Mouse (Mus musculus): Measurements from ENCODE around the gene Ptprcap. TPM values are rescaled to one million over a fixed set of nuclear protein-coding genes. Genes with fewer than 3 reads are reported as not detected.

Gene Ptprcap
- polyA plus RNA-seq, 1 experiment = not detected

DNA sequence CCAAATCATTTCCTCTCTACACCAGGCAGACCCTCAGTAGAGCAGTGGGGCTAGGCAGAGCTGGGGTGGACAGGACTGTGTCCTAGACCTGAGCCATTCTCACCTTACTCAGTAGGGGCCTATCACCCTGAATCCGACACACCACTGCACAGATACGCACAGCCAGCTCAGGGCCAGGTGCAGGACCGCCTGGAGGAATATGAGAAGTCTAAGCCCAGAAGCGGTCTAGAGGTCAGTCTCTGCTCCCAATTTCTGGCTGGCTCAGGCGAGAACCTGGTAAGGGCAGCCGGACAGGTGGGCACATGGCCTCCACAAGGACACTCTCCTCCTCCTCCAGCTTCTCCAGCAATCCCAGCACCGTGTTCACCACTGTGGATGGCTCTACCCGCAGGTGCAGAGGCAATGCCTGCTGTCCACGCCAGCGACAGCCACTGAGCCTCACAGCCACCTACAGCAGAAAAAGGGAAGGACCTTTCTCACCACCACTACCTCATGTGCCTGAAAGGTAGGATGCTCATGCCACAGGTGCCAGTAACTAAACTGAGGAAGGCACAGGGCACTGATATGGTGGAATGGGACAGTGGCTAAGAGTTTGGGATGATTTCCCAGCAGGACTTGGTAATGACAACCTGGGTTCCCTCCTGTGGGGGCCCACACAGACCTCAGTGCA lies 17.5 kb downstream of the Ptprcap start:
- H3K4me3 ChIP-seq (ENCODE audit: low read depth, low read length) = 0 out of 2 replicates have a peak overlapping the region, but pooled peaks have one; percentile 22
- no peak overlapping the region for H3K9ac ChIP-seq (ENCODE audit: low read depth, poor library complexity, severe bottlenecking)
- TF ChIP-seq EP300 (IDR thresholded peaks at IDR 0.05; ENCODE audit: insufficient read depth, low read depth, low read length) (no peak), CTCF (IDR thresholded peaks at IDR 0.05; ENCODE audit: low read depth, low read length) (no peak), POLR2A (IDR thresholded peaks at IDR 0.05; ENCODE audit: insufficient read depth, low read length) (no peak)
- no peak overlapping the region for H3K27ac ChIP-seq (ENCODE audit: insufficient read depth, low read length)
- no peaks in the 10 kb centered on the region for H3K4me1 ChIP-seq (ENCODE audit: control insufficient read depth, insufficient read depth, low read length)
- H3K9me3 ChIP-seq (replicated peaks; ENCODE audit: control insufficient read depth, insufficient read depth, low read length, poor library complexity, severe bottlenecking) = no peaks in the 10 kb centered on the region
- H3K36me3 ChIP-seq (ENCODE audit: control insufficient read depth, insufficient read depth, low read length, poor library complexity, severe bottlenecking) = no peaks in the 10 kb centered on the region
- H3K27me3 ChIP-seq (ENCODE audit: control insufficient read depth, insufficient read depth, low read length, poor library complexity, severe bottlenecking) = no peaks in the 10 kb centered on the region

GRCm38 (mm10) chr19:4171393-4172290 lies 18.2 kb downstream of the Ptprcap start:
- Histone ChIP-seq H3K27me3 (ENCODE audit: control insufficient read depth, insufficient read depth, low read length, poor library complexity, severe bottlenecking) (no peaks in the 10 kb centered on the region), H3K4me3 (ENCODE audit: low read depth, low read length) (no peak overlapping the region), H3K9me3 (replicated peaks; ENCODE audit: control insufficient read depth, insufficient read depth, low read length, poor library complexity, severe bottlenecking) (no peaks in the 10 kb centered on the region), H3K27ac (ENCODE audit: insufficient read depth, low read length) (no peak overlapping the region), H3K4me1 (ENCODE audit: control insufficient read depth, insufficient read depth, low read length) (no peaks in the 10 kb centered on the region), H3K9ac (ENCODE audit: low read depth, poor library complexity, severe bottlenecking) (no peak overlapping the region), H3K36me3 (ENCODE audit: control insufficient read depth, insufficient read depth, low read length, poor library complexity, severe bottlenecking) (no peaks in the 10 kb centered on the region)
- no peak for TF ChIP-seq POLR2A (IDR thresholded peaks at IDR 0.05; ENCODE audit: insufficient read depth, low read length)
- TF ChIP-seq CTCF (IDR thresholded peaks at IDR 0.05; ENCODE audit: low read depth, low read length) = no peak
- no peak for TF ChIP-seq EP300 (IDR thresholded peaks at IDR 0.05; ENCODE audit: insufficient read depth, low read depth, low read length)

- Histone ChIP-seq H3K27ac (ENCODE audit: insufficient read depth, low read length) (no peak overlapping the region), H3K9ac (ENCODE audit: low read depth, poor library complexity, severe bottlenecking) (no peak overlapping the region), H3K36me3 (ENCODE audit: control insufficient read depth, insufficient read depth, low read length, poor library complexity, severe bottlenecking) (no peaks in the 10 kb centered on the region), H3K4me3 (ENCODE audit: low read depth, low read length) (no peak overlapping the region), H3K4me1 (ENCODE audit: control insufficient read depth, insufficient read depth, low read length) (no peaks in the 10 kb centered on the region), H3K9me3 (replicated peaks; ENCODE audit: control insufficient read depth, insufficient read depth, low read length, poor library complexity, severe bottlenecking) (no peaks in the 10 kb centered on the region), H3K27me3 (ENCODE audit: control insufficient read depth, insufficient read depth, low read length, poor library complexity, severe bottlenecking) (no peaks in the 10 kb centered on the region)
- TF ChIP-seq POLR2A (IDR thresholded peaks at IDR 0.05; ENCODE audit: insufficient read depth, low read length) = no peak
Measured at GRCm38 (mm10) chr19:4172925-4173324, 19.5 kb downstream of the Ptprcap start.

DNA sequence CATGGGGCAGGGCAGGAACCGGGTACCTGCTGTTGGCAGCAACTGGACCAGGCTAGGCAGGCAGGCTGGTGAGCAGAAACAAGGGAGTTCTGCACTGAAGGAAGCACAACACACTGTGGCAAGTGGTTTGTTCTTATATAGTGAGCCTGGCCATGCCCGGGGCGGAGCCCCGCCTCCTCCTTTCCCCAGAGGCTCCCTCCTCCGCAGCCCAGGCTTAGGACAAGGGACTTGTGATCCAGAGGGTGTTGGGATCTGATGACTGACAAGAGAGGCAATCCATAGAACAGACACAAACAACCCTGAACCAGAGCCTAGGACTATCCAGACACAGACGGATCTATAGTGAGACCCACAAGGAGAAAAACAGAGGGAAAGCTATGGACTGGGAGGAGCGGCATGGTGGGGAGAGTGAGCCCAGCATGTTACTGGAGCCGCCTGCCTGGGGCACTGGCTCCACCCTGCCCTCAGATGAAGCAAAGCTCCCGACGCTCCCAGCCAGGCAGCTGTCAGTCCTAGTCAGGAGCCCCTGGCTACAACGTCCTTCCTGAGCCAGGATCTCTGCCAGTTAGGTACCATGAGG lies 22.1 kb downstream of the Ptprcap start, which contains the start of gene Carns1:
Carns1 (minus strand) TSS at position 112 of the 580 bp plus-strand sequence.
- no peak within 1 kb of the TSS for H3K9ac ChIP-seq (ENCODE audit: low read depth, poor library complexity, severe bottlenecking)
- H3K9me3 ChIP-seq (replicated peaks; ENCODE audit: control insufficient read depth, insufficient read depth, low read length, poor library complexity, severe bottlenecking) = no peaks in the 10 kb centered on the region
- no peak within 1 kb of the TSS for H3K27ac ChIP-seq (ENCODE audit: insufficient read depth, low read length)
- no peaks in the 10 kb centered on the region for H3K36me3 ChIP-seq (ENCODE audit: control insufficient read depth, insufficient read depth, low read length, poor library complexity, severe bottlenecking)
- H3K27me3 ChIP-seq (ENCODE audit: control insufficient read depth, insufficient read depth, low read length, poor library complexity, severe bottlenecking) = no peaks in the 10 kb centered on the region
- TF ChIP-seq POLR2A (IDR thresholded peaks at IDR 0.05; ENCODE audit: insufficient read depth, low read length) = no peak
- TF ChIP-seq CTCF (IDR thresholded peaks at IDR 0.05; ENCODE audit: low read depth, low read length) = no peak
- TF ChIP-seq EP300 (IDR thresholded peaks at IDR 0.05; ENCODE audit: insufficient read depth, low read depth, low read length) = no peak
- no peak within 1 kb of the TSS for H3K4me3 ChIP-seq (ENCODE audit: low read depth, low read length)
- H3K4me1 ChIP-seq (ENCODE audit: control insufficient read depth, insufficient read depth, low read length) = no peaks in the 10 kb centered on the region

DNA sequence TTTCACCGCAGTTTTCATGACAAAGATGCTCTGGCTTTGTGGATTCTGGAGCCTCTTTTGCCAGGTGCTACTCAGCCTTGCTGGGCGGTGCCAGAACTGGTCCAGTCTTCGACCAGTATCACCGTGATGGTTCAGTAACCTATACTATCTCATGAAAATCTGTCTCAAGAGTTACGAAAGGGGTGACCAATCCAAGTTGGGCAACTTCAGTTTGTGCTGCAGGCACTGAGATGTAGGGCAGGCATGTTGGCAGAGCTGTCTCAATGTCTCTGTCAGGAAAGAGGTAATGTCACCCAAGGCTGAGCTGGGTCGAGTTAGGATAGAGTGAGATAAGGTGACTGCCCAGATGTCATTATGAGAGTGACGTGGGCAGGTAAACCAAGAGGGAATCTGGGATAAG lies 27.0 kb downstream of the Ptprcap start:
- no peak overlapping the region for H3K4me3 ChIP-seq (ENCODE audit: low read depth, low read length)
- H3K9ac ChIP-seq (ENCODE audit: low read depth, poor library complexity, severe bottlenecking) = no peak overlapping the region
- no peaks in the 10 kb centered on the region for H3K27me3 ChIP-seq (ENCODE audit: control insufficient read depth, insufficient read depth, low read length, poor library complexity, severe bottlenecking)
- TF ChIP-seq POLR2A (IDR thresholded peaks at IDR 0.05; ENCODE audit: insufficient read depth, low read length) = no peak
- TF ChIP-seq CTCF (IDR thresholded peaks at IDR 0.05; ENCODE audit: low read depth, low read length) = no peak
- peaks cover 3% of the 10 kb centered on the region for H3K4me1 ChIP-seq (ENCODE audit: control insufficient read depth, insufficient read depth, low read length)
- H3K27ac ChIP-seq (ENCODE audit: insufficient read depth, low read length) = no peak overlapping the region
- no peaks in the 10 kb centered on the region for H3K9me3 ChIP-seq (replicated peaks; ENCODE audit: control insufficient read depth, insufficient read depth, low read length, poor library complexity, severe bottlenecking)
- H3K36me3 ChIP-seq (ENCODE audit: control insufficient read depth, insufficient read depth, low read length, poor library complexity, severe bottlenecking) = no peaks in the 10 kb centered on the region

DNA sequence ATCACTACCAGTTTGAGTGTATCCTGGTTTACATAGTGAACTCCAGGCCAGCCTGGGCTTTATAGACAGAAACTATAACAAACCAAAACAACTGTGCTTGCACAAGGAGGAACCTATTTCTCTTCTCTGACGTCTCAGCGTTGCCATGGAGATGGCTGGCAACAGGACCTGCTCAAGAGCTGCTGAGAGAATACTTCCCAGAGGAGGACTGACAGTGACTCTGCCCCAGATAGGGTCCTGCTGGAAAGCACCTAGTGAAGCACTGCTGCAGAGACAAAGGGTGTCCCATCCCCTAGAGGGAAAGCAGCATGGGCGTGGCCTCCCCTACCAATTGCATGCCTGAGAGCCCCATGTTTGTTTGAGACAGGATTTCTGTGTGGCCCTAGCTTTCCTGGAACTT lies 28.5 kb downstream of the Ptprcap start:
- Histone ChIP-seq H3K27ac (ENCODE audit: insufficient read depth, low read length) (no peak overlapping the region), H3K27me3 (ENCODE audit: control insufficient read depth, insufficient read depth, low read length, poor library complexity, severe bottlenecking) (no peaks in the 10 kb centered on the region), H3K36me3 (ENCODE audit: control insufficient read depth, insufficient read depth, low read length, poor library complexity, severe bottlenecking) (no peaks in the 10 kb centered on the region), H3K4me3 (ENCODE audit: low read depth, low read length) (no peak overlapping the region), H3K4me1 (ENCODE audit: control insufficient read depth, insufficient read depth, low read length) (peaks cover 3% of the 10 kb centered on the region), H3K9ac (ENCODE audit: low read depth, poor library complexity, severe bottlenecking) (no peak overlapping the region), H3K9me3 (replicated peaks; ENCODE audit: control insufficient read depth, insufficient read depth, low read length, poor library complexity, severe bottlenecking) (no peaks in the 10 kb centered on the region)
- TF ChIP-seq CTCF (IDR thresholded peaks at IDR 0.05; ENCODE audit: low read depth, low read length) (no peak), POLR2A (IDR thresholded peaks at IDR 0.05; ENCODE audit: insufficient read depth, low read length) (no peak), EP300 (IDR thresholded peaks at IDR 0.05; ENCODE audit: insufficient read depth, low read depth, low read length) (no peak)
